Mouse (Mus musculus) intestine, postnatal 0 days (tissue): ENCODE measurements at regions not wholly inside any gene's neighbourhood (a gene's known extent, or its start where the extent isn't known, plus 50 kb on each side); places are given as distances from the start of the nearest gene placed in this dataset.

Experiments
- ATAC-seq: fragments of 200-750 bp; cut with Nextera tagmentation; 2 replicates; pipeline ENCODE4 v1.8.0; 2017; ENCODE audit warnings: mild to moderate bottlenecking, moderate TSS enrichment, moderate library complexity
- H3K27ac ChIP-seq: fragments of 300-500 bp; sonication (generic); 2 replicates; pipeline ENCODE4 v1.5.1; 2014; ENCODE audit warnings: mild to moderate bottlenecking, low read depth, low read length, moderate library complexity
- H3K27me3 ChIP-seq: fragments of 300-500 bp; sonication (generic); replicated peaks from 2 replicates; pipeline ENCODE4 v1.6.1; 2014; ENCODE audit warnings: low read length, mixed read lengths; ENCODE audit not compliant: control insufficient read depth, insufficient read depth
- H3K36me3 ChIP-seq: fragments of 300-500 bp; sonication (generic); 2 replicates; pipeline ENCODE4 v1.6.1; 2014; ENCODE audit warnings: mild to moderate bottlenecking, moderate library complexity; ENCODE audit not compliant: control insufficient read depth, insufficient read depth
- H3K4me1 ChIP-seq: fragments of 300-500 bp; sonication (generic); replicated peaks from 2 replicates; pipeline ENCODE4 v1.6.1; 2014; ENCODE audit warnings: antibody characterized with exemption, low read length, mixed read lengths; ENCODE audit not compliant: control insufficient read depth, insufficient read depth
- H3K4me2 ChIP-seq: fragments of 300-500 bp; sonication (generic); replicated peaks from 2 replicates; pipeline ENCODE4 v1.6.1; 2014; ENCODE audit warnings: low read depth, mild to moderate bottlenecking, moderate library complexity
- H3K4me3 ChIP-seq: fragments of 300-500 bp; sonication (generic); 2 replicates; pipeline ENCODE4 v1.5.1; 2014; ENCODE audit warnings: low read depth, low read length
- H3K9ac ChIP-seq: fragments of 300-500 bp; sonication (generic); 2 replicates; pipeline ENCODE4 v1.6.1; 2014; ENCODE audit warnings: mild to moderate bottlenecking, low read depth, low read length
- H3K9me3 ChIP-seq: fragments of 300-500 bp; sonication (generic); 2 replicates; pipeline ENCODE4 v1.6.1; 2016; ENCODE audit warnings: mixed run types; ENCODE audit not compliant: control insufficient read depth
- CTCF ChIP-seq: sonication (generic); IDR thresholded peaks from 2 replicates; pipeline ENCODE4 v1.5.1; 2016; ENCODE audit warnings: low read depth, mild to moderate bottlenecking, control low read depth, antibody characterized with exemption, moderate library complexity
- WGBS: fragments of 180-500 bp; shearing (Covaris S2); extraction: QIAGEN DNeasy Blood & Tissue Kit; methylation state at CpG from one replicate; pipeline ENCODE4 v1.1.7; 2014; 5-methylcytosine and 5-hydroxymethylcytosine counted together

DNA sequence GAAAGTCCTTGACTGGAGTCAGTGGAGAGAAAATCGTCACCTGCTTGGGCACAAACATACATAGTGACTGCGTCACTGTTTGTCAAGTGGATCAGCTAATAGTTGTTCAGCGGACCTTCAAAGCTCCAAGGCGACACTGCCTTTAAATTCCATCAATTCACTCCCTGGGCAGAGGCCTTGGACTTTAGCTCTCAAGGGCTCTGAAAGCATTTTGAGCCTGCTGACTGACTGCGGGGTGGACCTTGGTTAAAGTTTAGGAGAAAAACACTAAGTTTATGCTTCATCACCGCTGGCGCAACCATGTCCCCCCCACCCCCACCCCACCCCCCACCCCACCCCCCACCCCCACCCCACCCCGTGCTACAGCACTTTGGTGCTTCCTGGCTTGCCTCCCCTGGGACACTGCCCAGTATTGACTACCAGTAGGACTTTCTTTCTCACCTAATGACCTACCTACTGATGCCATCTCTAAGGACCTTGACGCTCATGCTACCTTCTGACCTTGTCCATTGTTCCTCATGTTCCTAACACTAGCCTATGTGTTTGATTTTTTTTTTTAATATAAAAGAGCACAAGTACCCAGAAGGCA lies 1132.3 kb downstream of the Gsdmc2 start:
- Histone ChIP-seq H3K27ac (no peak overlapping the region), H3K9ac (no peak overlapping the region), H3K4me3 (no peak overlapping the region), H3K36me3 (no peaks in the 10 kb centered on the region), H3K27me3 (no peaks in the 10 kb centered on the region), H3K4me1 (0 out of 2 replicates have a peak, but pooled peaks cover 4% of the 10 kb centered on the region), H3K9me3 (no peaks in the 10 kb centered on the region), H3K4me2 (no peak overlapping the region)
- 40% methylated on average over 9 of the region's 9 CpGs for WGBS
- no peak for TF ChIP-seq CTCF
- ATAC-seq, result peak; percentile 70

DNA sequence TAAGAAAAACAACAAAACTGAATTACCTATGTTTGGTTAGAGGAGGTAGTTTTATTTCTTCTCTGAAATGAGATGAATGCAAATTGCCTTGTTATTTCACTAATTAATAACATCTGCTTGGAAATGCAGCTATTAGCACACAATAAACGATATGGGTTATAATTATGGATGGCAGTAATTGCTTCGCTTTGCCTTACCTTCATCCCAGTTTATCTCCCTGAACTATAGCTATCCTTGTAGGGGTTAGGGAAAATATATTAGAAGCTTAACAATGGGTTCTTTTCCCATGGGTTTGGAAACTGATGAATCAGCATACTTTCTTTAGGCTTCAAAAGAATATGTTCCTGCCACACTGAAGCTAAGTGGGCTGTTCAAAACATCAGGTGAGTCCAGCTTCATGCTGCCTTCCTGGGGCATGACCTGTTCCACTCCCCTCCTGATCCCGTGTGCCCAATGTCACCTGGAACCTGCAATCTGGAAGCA lies 1132.9 kb downstream of the Gsdmc2 start:
- Histone ChIP-seq H3K9ac (no peak overlapping the region), H3K36me3 (no peaks in the 10 kb centered on the region), H3K9me3 (no peaks in the 10 kb centered on the region), H3K4me2 (no peak overlapping the region), H3K4me1 (0 out of 2 replicates have a peak, but pooled peaks cover 4% of the 10 kb centered on the region), H3K27ac (no peak overlapping the region), H3K4me3 (no peak overlapping the region), H3K27me3 (no peaks in the 10 kb centered on the region)
- WGBS, result 76% methylated on average over 3 of the region's 3 CpGs
- no peak; the same call in 1 of the 2 replicates for ATAC-seq
- no peak for TF ChIP-seq CTCF

DNA sequence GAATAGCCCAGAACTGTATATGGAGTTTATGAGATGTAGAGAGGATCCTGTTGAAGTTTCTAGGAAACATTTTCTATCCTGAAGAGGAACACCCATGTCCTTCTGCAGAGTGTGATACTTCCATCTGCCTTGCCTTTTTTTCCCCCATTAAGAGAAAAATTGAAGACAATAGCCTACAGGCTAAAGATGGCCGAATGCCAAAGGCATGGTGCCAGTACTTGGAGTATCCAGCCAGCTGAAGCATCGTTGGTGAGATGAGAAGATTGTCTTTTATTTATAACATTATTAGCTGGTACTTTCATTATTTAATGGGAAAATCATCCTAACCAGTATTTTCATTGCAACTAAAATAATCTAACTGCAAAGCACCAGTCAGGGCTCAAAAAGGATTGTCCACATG lies 1135.4 kb downstream of the Gsdmc2 start:
- Histone ChIP-seq H3K27ac (no peak overlapping the region), H3K9ac (no peak overlapping the region), H3K27me3 (no peaks in the 10 kb centered on the region), H3K4me2 (no peak overlapping the region), H3K4me1 (0 out of 2 replicates have a peak, but pooled peaks cover 4% of the 10 kb centered on the region), H3K9me3 (no peaks in the 10 kb centered on the region), H3K4me3 (no peak overlapping the region), H3K36me3 (no peaks in the 10 kb centered on the region)
- ATAC-seq, result no peak
- 71% methylated on average over 2 of the region's 2 CpGs for WGBS
- no peak for TF ChIP-seq CTCF

DNA sequence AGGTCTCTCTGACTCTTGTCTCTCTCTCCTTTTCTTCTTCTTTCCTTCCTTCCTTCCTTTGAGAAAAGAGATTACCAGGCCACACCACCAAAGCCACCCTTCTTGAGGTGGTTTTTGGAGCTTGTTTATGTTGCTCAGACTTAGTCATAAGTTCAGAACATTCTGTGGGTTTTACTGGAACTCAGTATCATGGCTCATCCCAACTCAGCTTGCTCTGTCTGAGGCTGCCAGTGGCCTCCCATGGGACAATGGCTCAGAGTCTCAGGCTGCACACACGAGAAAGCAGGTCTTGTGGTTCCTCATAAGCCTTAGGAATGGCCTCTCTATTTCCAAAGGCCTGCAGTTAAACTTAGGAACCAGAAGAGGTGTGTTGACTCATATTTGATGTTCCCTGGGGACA lies 1146.4 kb downstream of the Gsdmc2 start:
- no peak overlapping the region for H3K9ac ChIP-seq
- H3K27me3 ChIP-seq, result no peaks in the 10 kb centered on the region
- no peaks in the 10 kb centered on the region for H3K36me3 ChIP-seq
- H3K4me1 ChIP-seq, result no peaks in the 10 kb centered on the region
- ATAC-seq, result no peak
- WGBS, result 80% methylated on average over 1 of the region's 1 CpGs
- no peaks in the 10 kb centered on the region for H3K9me3 ChIP-seq
- no peak overlapping the region for H3K27ac ChIP-seq
- no peak overlapping the region for H3K4me2 ChIP-seq
- no peak overlapping the region for H3K4me3 ChIP-seq
- no peak for TF ChIP-seq CTCF

GRCm38 (mm10) chr15:62694734-62695133 lies 1150.2 kb downstream of the Gsdmc2 start:
- no peaks in the 10 kb centered on the region for H3K4me1 ChIP-seq
- 68% methylated on average over 3 of the region's 3 CpGs for WGBS
- no peak overlapping the region for H3K4me3 ChIP-seq
- no peak overlapping the region for H3K27ac ChIP-seq
- no peak for TF ChIP-seq CTCF
- H3K9ac ChIP-seq, result no peak overlapping the region
- no peaks in the 10 kb centered on the region for H3K9me3 ChIP-seq
- no peak for ATAC-seq
- H3K36me3 ChIP-seq, result no peaks in the 10 kb centered on the region
- H3K27me3 ChIP-seq, result no peaks in the 10 kb centered on the region
- H3K4me2 ChIP-seq, result no peak overlapping the region

DNA sequence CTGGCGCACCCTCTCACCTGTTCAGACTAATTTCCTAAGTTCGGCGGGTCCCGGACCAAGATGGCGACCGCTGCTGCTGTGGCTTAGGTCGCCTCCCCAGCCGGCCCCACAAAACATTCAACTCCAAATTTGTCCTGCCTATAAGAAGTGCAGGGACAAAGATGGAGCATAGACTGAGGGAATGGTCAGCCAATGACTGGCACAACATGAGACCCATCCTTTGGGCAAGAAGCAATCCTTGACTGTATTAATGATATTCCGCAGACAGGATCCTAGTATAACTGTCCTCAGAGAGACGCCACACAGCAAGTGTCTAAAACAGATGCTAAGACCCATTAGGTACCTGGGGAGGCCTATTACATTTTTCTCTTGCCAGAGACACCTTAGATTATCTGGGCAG lies 1151.3 kb downstream of the Gsdmc2 start:
- no peak for ATAC-seq
- Histone ChIP-seq H3K4me1 (no peaks in the 10 kb centered on the region), H3K4me2 (no peak overlapping the region), H3K27ac (no peak overlapping the region), H3K36me3 (no peaks in the 10 kb centered on the region), H3K9ac (no peak overlapping the region), H3K27me3 (no peaks in the 10 kb centered on the region), H3K9me3 (no peaks in the 10 kb centered on the region), H3K4me3 (no peak overlapping the region)
- WGBS, result 100% methylated on average over 9 of the region's 10 CpGs
- TF ChIP-seq CTCF, result no peak
